Mouse (Mus musculus): ENCODE measurements around the gene Ranbp9.

GRCm38 (mm10) chr13:43519251-43519650 lies 38.2 kb upstream of the Ranbp9 start:
- TF ChIP-seq POLR2A (IDR thresholded peaks at IDR 0.05; ENCODE audit: control insufficient read depth in 1 of 2, insufficient read depth in 1 of 2, low read depth in 1 of 2, low read length in 2 of 2, poor library complexity in 1 of 2): no peak
- no peak for TF ChIP-seq TCF12 (IDR thresholded peaks at IDR 0.05; ENCODE audit: low read depth, low read length)
- no peak for TF ChIP-seq GATA1 (IDR thresholded peaks at IDR 0.05; ENCODE audit: low read depth, low read length)
- TF ChIP-seq BHLHE40 (IDR thresholded peaks at IDR 0.05; ENCODE audit: borderline replicate concordance, low read depth, low read length): no peak
- TF ChIP-seq TAL1 (IDR thresholded peaks at IDR 0.05; ENCODE audit: low read length): no peak
